Mouse (Mus musculus) C2C12 (cell line): ENCODE measurements around the gene Klhdc7b. TPM values are rescaled to one million over a fixed set of nuclear protein-coding genes. Genes with fewer than 3 reads are reported as not detected.

Experiments
- H3K27me3 ChIP-seq: one replicate; pipeline ENCODE4 v1.6.1; 2011; ENCODE audit not compliant: control insufficient read depth, insufficient read depth, insufficient read length
- H3K36me3 ChIP-seq: one replicate; pipeline ENCODE4 v1.6.1; 2011; ENCODE audit not compliant: control insufficient read depth, insufficient read depth
- H3K4me3 ChIP-seq: one replicate; pipeline ENCODE4 v1.5.1; 2011; ENCODE audit warnings: mild to moderate bottlenecking, control low read depth; ENCODE audit not compliant: poor library complexity, insufficient read depth, severe bottlenecking
- H3K79me2 ChIP-seq: one replicate; pipeline ENCODE4 v1.6.1; 2011; ENCODE audit not compliant: control insufficient read depth, insufficient read depth
- H3K79me3 ChIP-seq: one replicate; pipeline ENCODE4 v1.6.1; 2011; ENCODE audit warnings: low read depth, control low read depth
- H3ac ChIP-seq: one replicate; pipeline ENCODE3; 2011; ENCODE audit warnings: low read depth; ENCODE audit not compliant: control insufficient read depth, insufficient read length
- CEBPB ChIP-seq: IDR thresholded peaks from one replicate; pipeline ENCODE4 v1.6.1; 2011; ENCODE audit warnings: low read depth, mild to moderate bottlenecking, control low read depth, moderate library complexity
- CTCF ChIP-seq: IDR thresholded peaks from one replicate; pipeline ENCODE4 v1.5.1; 2011; ENCODE audit not compliant: control insufficient read depth, insufficient read depth, insufficient read length
- FOSL1 ChIP-seq: IDR thresholded peaks from one replicate; pipeline ENCODE4 v1.8.0; 2011; ENCODE audit warnings: mild to moderate bottlenecking, low read length; ENCODE audit not compliant: poor library complexity, insufficient read depth, severe bottlenecking
- MAX ChIP-seq: IDR thresholded peaks from one replicate; pipeline ENCODE4 v1.6.1; 2011; ENCODE audit warnings: mild to moderate bottlenecking, control low read depth
- MYOD1 ChIP-seq: IDR thresholded peaks from one replicate; pipeline ENCODE4 v1.6.1; 2011; ENCODE audit warnings: low read depth; ENCODE audit not compliant: control insufficient read depth, insufficient read length
- MYOG ChIP-seq: IDR thresholded peaks from one replicate; pipeline ENCODE4 v1.6.1; 2011; ENCODE audit not compliant: control insufficient read depth, insufficient read length; ENCODE audit errors: extremely low read depth
- USF1 ChIP-seq: IDR thresholded peaks from one replicate; pipeline ENCODE4 v1.6.1; 2011; ENCODE audit warnings: low read depth, mild to moderate bottlenecking, control low read depth, moderate library complexity
- long read RNA-seq, 2 experiments: library from polyadenylated mRNA; unstranded; transcript quantifications; one replicate each; pipeline ENCODE4 v2.0.0; 2019 to 2020
- polyA plus RNA-seq: library from polyadenylated mRNA; unstranded; fragments of >200 nt; fragmentation: generic; extraction: Trizol; gene quantifications from one replicate; pipeline ENCODE4 v1.2.1, GENCODE M21; 2012; ENCODE audit warnings: missing spikeins

The Klhdc7b gene
- polyA plus RNA-seq: not detected
- long read RNA-seq, experiment 1: 0 reads
- long read RNA-seq, experiment 2: 0 reads

DNA sequence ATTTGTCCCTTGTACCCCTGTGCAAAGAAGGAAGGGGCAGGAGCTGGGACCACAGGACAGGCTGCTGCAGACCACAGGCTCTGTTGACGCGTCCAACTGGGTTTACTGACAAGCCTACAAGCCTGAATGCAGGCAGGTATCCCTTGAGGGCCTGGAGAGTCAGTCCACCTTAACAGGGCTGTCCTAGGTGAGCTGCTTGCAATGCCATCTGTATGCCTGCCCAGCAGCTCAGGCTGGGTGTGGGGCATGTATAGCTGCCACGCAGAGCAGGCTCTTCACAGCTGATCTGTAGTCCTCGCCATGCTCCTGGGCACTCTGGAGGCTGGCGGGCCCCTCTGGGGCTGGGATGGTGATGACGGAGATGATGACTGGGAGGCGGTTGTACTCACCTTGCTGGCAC lies at the start of gene Klhdc7b:
Gene Klhdc7b, plus strand, starts transcription at position 301 of the 400 bp plus-strand sequence.
- no peaks in the 10 kb centered on the region for H3K79me3 ChIP-seq
- peaks cover 73% of the 10 kb centered on the region for H3K27me3 ChIP-seq
- H3ac ChIP-seq: no peak within 1 kb of the TSS
- H3K79me2 ChIP-seq: no peaks in the 10 kb centered on the region
- H3K4me3 ChIP-seq: no peak within 1 kb of the TSS
- H3K36me3 ChIP-seq: no peaks in the 10 kb centered on the region
- no peak for TF ChIP-seq MYOD1
- TF ChIP-seq USF1: no peak
- no peak for TF ChIP-seq FOSL1

GRCm38 (mm10) chr15:89336422-89336821 lies 48.3 kb upstream of the Klhdc7b start:
- Histone ChIP-seq H3K79me3 (no peaks in the 10 kb centered on the region), H3ac (no peak overlapping the region), H3K79me2 (no peaks in the 10 kb centered on the region), H3K36me3 (no peaks in the 10 kb centered on the region), H3K27me3 (peaks cover 23% of the 10 kb centered on the region), H3K4me3 (no peak overlapping the region)
- TF ChIP-seq CEBPB (no peak), USF1 (no peak), FOSL1 (no peak), MYOD1 (no peak), MYOG (no peak), CTCF (no peak), MAX (no peak)

GRCm38 (mm10) chr15:89339696-89340095 lies 45.0 kb upstream of the Klhdc7b start:
- no peaks in the 10 kb centered on the region for H3K36me3 ChIP-seq
- peaks cover 7% of the 10 kb centered on the region for H3K27me3 ChIP-seq
- TF ChIP-seq USF1 (no peak), FOSL1 (no peak), MAX (no peak), MYOD1 (no peak), CEBPB (no peak), CTCF (no peak), MYOG (no peak)
- no peak overlapping the region for H3K4me3 ChIP-seq
- H3K79me2 ChIP-seq: no peaks in the 10 kb centered on the region
- H3K79me3 ChIP-seq: no peaks in the 10 kb centered on the region
- H3ac ChIP-seq: no peak overlapping the region

DNA sequence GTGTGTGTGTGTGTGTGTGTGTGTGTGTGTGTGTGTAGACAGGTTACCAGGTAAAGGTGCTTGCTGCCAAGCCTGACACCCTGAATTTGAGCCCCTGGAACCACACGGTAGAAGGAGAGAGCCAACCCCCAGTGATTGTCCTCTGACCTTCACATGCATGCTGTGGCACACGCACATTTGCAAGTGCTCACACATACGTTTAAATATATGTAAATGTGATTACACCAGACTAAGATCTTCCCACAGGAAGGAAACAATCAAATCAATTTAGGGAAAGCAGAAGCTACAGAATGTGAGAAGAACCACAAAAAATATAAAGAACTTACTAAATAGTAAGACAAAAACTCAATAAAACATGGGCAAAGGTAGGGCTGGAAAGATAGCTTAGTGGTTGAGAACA lies 44.6 kb upstream of the Klhdc7b start:
- TF ChIP-seq FOSL1 (no peak), USF1 (no peak), MYOD1 (no peak), MAX (no peak)
- Histone ChIP-seq H3K4me3 (no peak overlapping the region), H3K27me3 (peaks cover 2% of the 10 kb centered on the region), H3K36me3 (no peaks in the 10 kb centered on the region), H3K79me2 (no peaks in the 10 kb centered on the region), H3ac (no peak overlapping the region), H3K79me3 (no peaks in the 10 kb centered on the region)

- H3ac ChIP-seq: no peak overlapping the region
- no peaks in the 10 kb centered on the region for H3K79me2 ChIP-seq
- no peaks in the 10 kb centered on the region for H3K79me3 ChIP-seq
- H3K27me3 ChIP-seq: no peaks in the 10 kb centered on the region
- no peaks in the 10 kb centered on the region for H3K36me3 ChIP-seq
- TF ChIP-seq MYOG: no peak
- no peak for TF ChIP-seq MYOD1
- TF ChIP-seq USF1: no peak
- TF ChIP-seq MAX: no peak
- TF ChIP-seq CTCF: no peak
- no peak for TF ChIP-seq CEBPB
- TF ChIP-seq FOSL1: no peak
- no peak overlapping the region for H3K4me3 ChIP-seq
Measured at GRCm38 (mm10) chr15:89341678-89342077, 43.0 kb upstream of the Klhdc7b start.

DNA sequence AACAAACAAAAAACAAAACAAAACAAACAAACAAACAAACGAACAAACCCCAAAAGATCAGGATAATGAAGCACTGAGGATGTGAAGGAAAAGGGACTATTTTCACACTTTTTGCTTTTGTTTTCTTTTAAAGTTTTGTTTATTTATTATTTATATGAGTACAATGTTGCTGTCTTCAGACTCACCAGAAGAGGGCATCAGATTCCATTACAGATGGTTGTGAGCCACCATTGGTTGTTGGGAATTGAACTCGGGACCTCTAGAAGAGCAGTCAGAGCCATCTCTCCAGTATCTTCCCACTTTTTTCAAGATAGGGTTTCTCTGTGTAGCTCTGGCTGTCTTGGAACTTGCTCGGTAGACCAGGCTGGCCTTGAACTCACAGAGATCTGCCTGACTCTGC lies 41.4 kb upstream of the Klhdc7b start:
- no peaks in the 10 kb centered on the region for H3K79me3 ChIP-seq

More for the DNA sequence above, 41.4 kb upstream of the Klhdc7b start:
- TF ChIP-seq MAX (no peak), CTCF (no peak), USF1 (no peak), CEBPB (no peak), MYOG (no peak), FOSL1 (no peak), MYOD1 (no peak)
- Histone ChIP-seq H3K36me3 (no peaks in the 10 kb centered on the region), H3K79me2 (no peaks in the 10 kb centered on the region), H3ac (no peak overlapping the region), H3K27me3 (no peaks in the 10 kb centered on the region), H3K4me3 (no peak overlapping the region)
